Mouse (Mus musculus) layer of hippocampus, adult 2 months (tissue): ENCODE measurements around the gene Btbd11. TPM values are rescaled to one million over a fixed set of nuclear protein-coding genes. Genes with fewer than 3 reads are reported as not detected.

Source experiments
- DNase-seq, 2 experiments: peaks; one replicate each; pipeline ENCODE4 v3.0.0; 2022; ENCODE audit warnings: low spot score in 2 of 2
- H3K27ac ChIP-seq: fragments of 200-600 bp; 2 replicates; pipeline ENCODE4 v1.8.1; 2022
- H3K4me3 ChIP-seq: fragments of 200-600 bp; 2 replicates; pipeline ENCODE4 v1.8.1; 2022; ENCODE audit warnings: mild to moderate bottlenecking
- CTCF ChIP-seq: fragments of 200-600 bp; conservative IDR thresholded peaks from 2 replicates; pipeline ENCODE4 v1.8.1; 2022; ENCODE audit warnings: antibody characterized with exemption, mild to moderate bottlenecking, moderate library complexity
- total RNA-seq, 2 experiments: library from RNA; stranded (reverse); gene quantifications; 2 replicates each; pipeline ENCODE4 v1.2.3; 2021

Gene Btbd11
- total RNA-seq, 2 experiments from 2014 or later: 19.6 to 20.1 TPM

- no peak overlapping the region for H3K4me3 ChIP-seq
- no peak overlapping the region for H3K27ac ChIP-seq
- no peak for DNase-seq
- TF ChIP-seq CTCF: no peak
Observed at GRCm38 (mm10) chr10:85501966-85502566, 115.5 kb downstream of the Btbd11 start.

DNA sequence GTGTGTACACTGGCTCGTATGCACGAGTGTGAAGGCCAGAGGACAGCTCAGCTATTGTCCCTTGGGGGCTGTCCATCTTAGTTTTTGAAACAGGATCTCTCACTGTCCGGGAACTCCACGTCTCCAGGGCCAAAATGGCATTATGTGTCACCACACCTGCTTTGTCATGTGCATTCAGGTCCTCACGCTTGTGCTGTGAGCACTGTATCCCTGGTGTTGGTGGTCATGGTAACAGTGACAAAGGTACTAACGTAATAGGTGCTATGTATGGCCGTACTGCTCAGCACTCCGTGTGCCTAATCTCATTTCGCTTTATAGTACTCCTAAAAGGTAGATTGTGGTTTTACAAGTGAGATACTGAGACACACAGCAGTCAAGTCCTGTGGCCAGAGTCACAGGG, 116.0 kb downstream of the Btbd11 start:
- H3K27ac ChIP-seq: no peak overlapping the region
- no peak for DNase-seq
- no peak for TF ChIP-seq CTCF
- H3K4me3 ChIP-seq: no peak overlapping the region

DNA sequence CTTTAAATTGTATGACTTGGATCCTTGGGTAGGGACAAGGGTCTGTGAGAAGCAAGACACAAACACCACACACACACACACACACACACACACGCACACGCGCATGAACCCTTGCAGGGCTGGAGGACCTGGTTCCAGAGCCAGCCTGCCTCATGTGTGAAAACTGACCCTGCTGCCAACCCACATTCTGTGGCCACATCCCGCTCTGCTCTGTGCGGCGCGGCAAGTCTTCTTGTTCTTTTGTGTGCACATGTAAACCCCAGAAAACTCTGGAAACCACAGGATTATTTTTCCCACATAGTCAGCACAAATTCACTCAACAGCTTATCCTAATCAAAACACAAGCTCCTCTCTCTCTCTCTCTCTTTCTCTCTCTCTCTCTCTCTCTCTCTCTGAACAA, 116.8 kb downstream of the Btbd11 start:
- no peak for TF ChIP-seq CTCF
- no peak for DNase-seq
- no peak overlapping the region for H3K27ac ChIP-seq
- no peak overlapping the region for H3K4me3 ChIP-seq

- no peak for TF ChIP-seq CTCF
- H3K27ac ChIP-seq: no peak overlapping the region
- H3K4me3 ChIP-seq: no peak overlapping the region
- no peak for DNase-seq
Observed at GRCm38 (mm10) chr10:85507270-85508050, 120.8 kb downstream of the Btbd11 start.

GRCm38 (mm10) chr10:85508193-85508794, 121.7 kb downstream of the Btbd11 start:
- TF ChIP-seq CTCF: no peak
- H3K4me3 ChIP-seq: no peak overlapping the region

DNA sequence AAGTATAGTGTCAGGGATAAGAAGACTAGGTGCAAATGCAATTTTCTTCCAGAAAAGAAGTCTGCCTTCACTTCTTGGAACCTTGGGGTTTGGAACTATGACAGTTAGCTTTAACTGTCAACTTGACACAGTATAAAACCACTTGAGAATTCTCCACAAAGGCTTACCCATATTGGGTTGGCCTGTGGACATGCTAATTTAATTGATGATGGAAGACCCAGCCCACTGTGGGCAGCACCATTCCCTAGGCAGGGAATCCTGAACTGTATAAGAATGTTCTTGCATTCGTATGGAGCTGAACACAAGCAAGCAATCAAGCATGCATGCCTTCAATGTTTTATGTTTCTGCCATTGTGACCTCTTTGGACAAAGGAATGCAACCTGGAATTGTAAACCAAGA, 122.4 kb downstream of the Btbd11 start:
- no peak for DNase-seq
- Histone ChIP-seq H3K4me3 (no peak overlapping the region), H3K27ac (no peak overlapping the region)
- no peak for TF ChIP-seq CTCF

More at GRCm38 (mm10) chr10:85508193-85508794, 121.7 kb downstream of the Btbd11 start:
- no peak for DNase-seq
- no peak overlapping the region for H3K27ac ChIP-seq

GRCm38 (mm10) chr10:85510329-85510728, 123.7 kb downstream of the Btbd11 start:
- TF ChIP-seq CTCF: no peak
- no peak for DNase-seq
- no peak overlapping the region for H3K27ac ChIP-seq
- H3K4me3 ChIP-seq: no peak overlapping the region

DNA sequence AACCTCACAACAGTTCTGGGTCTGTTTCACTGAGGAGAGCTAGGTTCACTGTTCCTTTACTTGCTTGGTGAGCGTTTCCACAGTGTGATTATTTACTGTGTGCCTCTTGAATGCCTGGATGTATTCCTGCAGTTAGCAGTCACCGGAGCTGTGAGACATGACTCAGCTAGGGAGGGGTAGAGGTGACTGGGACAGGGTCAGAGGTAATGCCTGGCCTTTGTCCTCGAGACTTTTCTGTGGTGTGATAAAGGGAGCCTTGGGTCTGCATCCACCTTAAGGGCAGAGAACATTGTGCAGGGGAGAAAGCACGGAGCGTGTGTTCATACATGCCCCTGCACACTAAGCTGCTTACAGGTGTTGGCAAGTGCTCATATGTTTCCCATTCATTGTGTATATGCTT, 126.2 kb downstream of the Btbd11 start:
- no peak overlapping the region for H3K27ac ChIP-seq
- TF ChIP-seq CTCF: no peak
- no peak overlapping the region for H3K4me3 ChIP-seq
- no peak for DNase-seq

- Histone ChIP-seq H3K4me3 (no peak overlapping the region), H3K27ac (no peak overlapping the region)
- no peak for DNase-seq
- no peak for TF ChIP-seq CTCF
Observed at GRCm38 (mm10) chr10:85517223-85518110, 130.9 kb downstream of the Btbd11 start.

DNA sequence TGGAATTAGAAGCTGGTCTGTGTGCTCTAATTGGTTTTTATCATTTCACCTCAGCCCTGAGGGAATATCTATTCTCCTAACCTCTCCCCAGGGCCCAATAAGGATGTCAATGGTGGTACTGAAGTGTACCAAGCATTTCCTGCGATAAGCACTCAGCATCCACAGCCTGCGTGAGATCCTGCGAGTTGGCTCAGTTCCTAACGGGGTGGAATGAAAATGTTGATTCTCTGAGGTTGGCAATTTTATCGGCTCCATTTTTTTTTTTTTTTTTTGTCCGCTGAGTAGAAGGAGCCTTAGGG, 131.4 kb downstream of the Btbd11 start:
- no peak for TF ChIP-seq CTCF
- Histone ChIP-seq H3K27ac (no peak overlapping the region), H3K4me3 (no peak overlapping the region)
- no peak for DNase-seq

GRCm38 (mm10) chr10:85522220-85522760, 135.7 kb downstream of the Btbd11 start:
- DNase-seq: no peak
- Histone ChIP-seq H3K4me3 (no peak overlapping the region), H3K27ac (no peak overlapping the region)
- TF ChIP-seq CTCF: no peak

DNA sequence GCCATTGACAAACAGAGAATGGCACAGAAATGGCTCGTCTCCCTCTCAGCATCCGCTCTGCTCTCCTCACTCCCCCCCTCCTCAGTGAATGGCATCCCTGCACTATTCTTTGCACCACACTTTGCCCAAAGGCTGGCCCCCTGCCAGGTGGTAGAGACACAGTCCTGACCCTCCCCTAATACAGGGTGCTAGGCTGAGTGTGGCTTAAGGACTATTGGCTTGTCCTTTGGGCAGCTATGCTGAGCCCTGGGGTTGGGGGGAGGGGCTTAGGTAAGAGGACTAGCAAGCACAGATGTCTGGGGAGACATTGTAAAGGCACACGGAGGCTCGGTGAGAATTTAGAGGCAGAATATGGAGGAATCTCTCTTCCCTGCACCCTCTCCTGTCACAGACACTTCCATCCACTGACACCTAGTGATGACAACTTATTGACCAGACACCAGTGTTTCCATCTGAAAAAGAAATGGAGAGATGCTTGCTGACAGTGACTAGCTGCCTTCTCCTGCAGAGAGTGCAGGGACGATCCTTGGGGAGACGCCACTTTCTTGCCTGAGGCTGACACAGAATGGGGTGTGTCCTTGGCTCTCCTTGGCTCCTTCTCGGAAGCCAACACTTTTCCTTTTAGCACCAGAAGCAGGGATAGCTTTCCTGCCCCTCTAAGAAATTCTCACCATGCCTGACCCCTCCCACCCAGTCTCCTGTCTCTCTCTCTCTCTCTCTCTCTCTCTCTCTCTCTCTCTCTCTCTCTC, 138.8 kb downstream of the Btbd11 start:
- no peak for TF ChIP-seq CTCF
- no peak for DNase-seq
- no peak overlapping the region for H3K4me3 ChIP-seq
- H3K27ac ChIP-seq: no peak overlapping the region
